Mouse (Mus musculus) heart, embryonic 13.5 days (tissue): ENCODE measurements around the gene Cfd. TPM values are rescaled to one million over a fixed set of nuclear protein-coding genes. Genes with fewer than 3 reads are reported as not detected.
"Not testable (repeated sequence)": the region's sequence is repeated elsewhere in the genome, so short reads cannot be mapped to it uniquely, and the experiment has no call there.

Experiments
- ATAC-seq: fragments of 200-750 bp; cut with Nextera tagmentation; 2 replicates; pipeline ENCODE4 v1.8.0; 2017; ENCODE audit warnings: moderate TSS enrichment; ENCODE audit not compliant: insufficient number of reproducible peaks, low FRiP score, low TSS enrichment; ENCODE audit errors: extremely low read depth
- H3K27ac ChIP-seq: fragments of 300-500 bp; sonication (generic); replicated peaks from 2 replicates; pipeline ENCODE4 v1.5.1; 2015; ENCODE audit warnings: moderate library complexity, mild to moderate bottlenecking, inconsistent platforms
- H3K27me3 ChIP-seq: fragments of 300-500 bp; sonication (generic); replicated peaks from 2 replicates; pipeline ENCODE4 v1.6.1; 2015; ENCODE audit warnings: mild to moderate bottlenecking, inconsistent platforms
- H3K36me3 ChIP-seq: fragments of 300-500 bp; sonication (generic); 2 replicates; pipeline ENCODE4 v1.6.1; 2015; ENCODE audit warnings: mild to moderate bottlenecking, inconsistent platforms
- H3K4me1 ChIP-seq: fragments of 300-500 bp; sonication (generic); 2 replicates; pipeline ENCODE4 v1.6.1; 2015; ENCODE audit warnings: inconsistent platforms
- H3K4me2 ChIP-seq: fragments of 300-500 bp; sonication (generic); 2 replicates; pipeline ENCODE4 v1.6.1; 2015; ENCODE audit warnings: inconsistent platforms, mild to moderate bottlenecking, moderate library complexity
- H3K4me3 ChIP-seq: fragments of 300-500 bp; sonication (generic); 2 replicates; pipeline ENCODE4 v1.5.1; 2015; ENCODE audit warnings: moderate library complexity, mild to moderate bottlenecking, inconsistent platforms
- H3K9ac ChIP-seq: fragments of 300-500 bp; sonication (generic); 2 replicates; pipeline ENCODE4 v1.6.1; 2015; ENCODE audit warnings: inconsistent platforms, mild to moderate bottlenecking, moderate library complexity
- H3K9me3 ChIP-seq: fragments of 300-500 bp; sonication (generic); 2 replicates; pipeline ENCODE4 v1.6.1; 2016; ENCODE audit warnings: inconsistent platforms
- WGBS: fragments of 180-500 bp; shearing (Covaris S2); methylation state at CpG from one replicate; pipeline ENCODE4 v1.1.7; 2015; ENCODE audit warnings: mixed read lengths; 5-methylcytosine and 5-hydroxymethylcytosine counted together
- polyA plus RNA-seq: library from polyadenylated mRNA; unstranded; fragments of >200 nt; fragmentation: Nextera tagmentation; extraction: Ambion mirVana; gene quantifications from 2 replicates; pipeline ENCODE4 v1.2.1, GENCODE M21; 2015

Gene Cfd
- polyA plus RNA-seq, 1 experiment from 2014 or later: not detected

DNA sequence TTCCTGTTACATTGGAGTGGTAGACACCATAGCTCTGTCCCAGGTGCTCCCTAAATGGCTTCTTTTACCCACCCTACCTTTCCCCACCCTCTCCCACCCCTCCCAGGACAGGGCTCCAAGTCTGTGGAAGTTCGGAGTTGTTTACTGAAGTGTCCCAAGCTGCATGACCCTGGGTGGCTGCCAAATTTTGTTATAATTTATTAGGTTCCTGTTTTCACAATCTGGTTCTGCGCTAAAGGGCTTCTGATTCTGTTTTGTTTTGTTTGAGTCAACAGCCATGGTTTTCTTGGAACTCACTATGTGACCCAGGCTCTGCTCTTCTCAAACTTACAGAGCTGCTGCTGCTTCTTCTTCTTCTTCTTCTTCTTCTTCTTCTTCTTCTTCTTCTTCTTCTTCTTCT is 1.3 kb upstream of the Cfd start:
- Histone ChIP-seq H3K27me3 (peaks cover 19% of the 10 kb centered on the region), H3K9me3 (no peaks in the 10 kb centered on the region), H3K36me3 (peaks cover 4% of the 10 kb centered on the region; the same call in 1 of the 2 replicates), H3K27ac (no peak overlapping the region), H3K9ac (no peak overlapping the region), H3K4me1 (peaks cover 10% of the 10 kb centered on the region), H3K4me3 (no peak overlapping the region), H3K4me2 (no peak overlapping the region)
- no peak for ATAC-seq
- WGBS: 78% methylated on average over 2 of the region's 2 CpGs

GRCm38 (mm10) chr10:79892451-79893118 is 1.9 kb downstream of the Cfd start:
- peaks cover 34% of the 10 kb centered on the region for H3K36me3 ChIP-seq
- WGBS: 41% methylated on average over 22 of the region's 22 CpGs
- not testable (repeated sequence) for ATAC-seq, H3K9me3 ChIP-seq, H3K4me2 ChIP-seq, H3K27ac ChIP-seq, H3K4me3 ChIP-seq, H3K4me1 ChIP-seq
- 0 out of 2 replicates have a peak overlapping the region, but pooled peaks have one; percentile 5 for H3K9ac ChIP-seq
- H3K27me3 ChIP-seq: peaks cover 12% of the 10 kb centered on the region

- H3K9ac ChIP-seq: no peak overlapping the region
- peaks cover 3% of the 10 kb centered on the region; the same call in 1 of the 2 replicates for H3K27me3 ChIP-seq
- peaks cover 69% of the 10 kb centered on the region for H3K36me3 ChIP-seq
- WGBS: 88% methylated on average over 16 of the region's 16 CpGs
- H3K4me3 ChIP-seq: no peak overlapping the region
- H3K9me3 ChIP-seq: no peaks in the 10 kb centered on the region
- no peak overlapping the region for H3K4me2 ChIP-seq
- no peak for ATAC-seq
- peaks cover 7% of the 10 kb centered on the region; the same call in 1 of the 2 replicates for H3K4me1 ChIP-seq
- H3K27ac ChIP-seq: no peak overlapping the region
Measured at GRCm38 (mm10) chr10:79896306-79896705, 5.7 kb downstream of the Cfd start.

DNA sequence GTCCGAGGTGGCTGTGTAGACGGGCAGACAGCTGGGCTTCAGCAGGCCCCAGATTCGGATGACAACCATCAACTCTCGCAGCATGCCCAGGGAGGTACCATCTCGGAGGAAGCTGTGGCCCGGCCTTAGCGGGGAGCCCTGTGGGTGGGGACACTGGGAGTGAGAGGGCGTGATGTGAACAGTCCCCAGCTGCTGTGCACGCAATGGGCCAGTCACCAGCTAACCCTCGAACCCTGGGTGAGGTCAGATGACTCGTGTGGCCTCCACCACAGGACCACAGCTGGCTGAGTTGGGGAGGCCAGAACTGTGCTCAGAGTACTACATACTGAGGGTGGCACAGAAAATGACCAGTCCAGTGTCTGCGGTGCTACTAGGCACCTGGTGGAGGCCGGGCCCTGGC is 6.2 kb downstream of the Cfd start:
- no peak overlapping the region for H3K4me2 ChIP-seq
- WGBS: 83% methylated on average over 13 of the region's 13 CpGs
- no peak for ATAC-seq
- peaks cover 74% of the 10 kb centered on the region for H3K36me3 ChIP-seq
- no peak overlapping the region for H3K9ac ChIP-seq
- H3K9me3 ChIP-seq: no peaks in the 10 kb centered on the region
- H3K27ac ChIP-seq: no peak overlapping the region
- no peaks in the 10 kb centered on the region; the same call in 1 of the 2 replicates for H3K27me3 ChIP-seq
- H3K4me3 ChIP-seq: no peak overlapping the region
- peaks cover 7% of the 10 kb centered on the region; the same call in 1 of the 2 replicates for H3K4me1 ChIP-seq

DNA sequence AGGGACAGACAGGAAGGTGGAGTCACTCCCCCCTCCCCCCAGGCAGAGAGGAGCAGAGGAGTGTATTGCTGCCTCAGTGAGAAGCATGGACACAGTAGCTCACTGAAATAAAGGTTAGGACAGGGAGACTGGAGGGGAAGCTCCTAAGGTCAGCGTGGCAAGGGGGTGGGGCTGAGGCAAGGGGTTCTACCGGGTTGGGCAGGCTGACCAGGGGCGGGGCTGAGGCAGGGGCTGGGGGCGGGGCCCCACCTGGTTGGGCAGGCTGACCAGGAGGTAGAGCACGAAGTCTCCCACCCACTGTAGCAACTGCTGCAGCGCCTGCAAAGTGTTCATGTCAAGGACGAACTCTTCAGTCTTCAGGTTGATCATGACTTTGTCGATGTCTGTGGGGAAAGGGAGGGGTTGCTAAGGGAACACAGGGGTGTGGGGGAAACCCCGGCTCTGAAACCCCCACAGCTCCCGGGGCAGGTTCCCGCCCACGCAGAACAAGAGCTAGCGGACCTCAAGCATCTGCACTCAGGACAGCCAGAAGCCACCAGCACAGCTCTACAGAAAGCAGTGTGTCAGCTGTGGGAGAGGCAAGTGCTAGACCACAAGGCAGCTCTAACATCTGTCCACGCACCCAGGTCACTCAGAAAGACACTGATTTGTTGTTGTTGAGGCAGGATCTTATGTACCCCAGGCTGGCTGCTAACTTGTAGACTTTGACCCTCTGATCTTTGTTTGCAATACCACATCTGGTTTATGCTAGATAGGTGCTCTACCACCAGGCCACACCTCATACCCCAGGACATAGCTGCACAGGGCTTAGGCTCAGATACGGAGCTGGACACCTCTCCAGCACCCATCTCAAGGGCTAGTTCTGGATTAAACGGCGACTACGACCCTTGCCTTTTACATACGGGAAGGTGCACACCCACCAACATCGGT is 6.9 kb downstream of the Cfd start:
- no peak for ATAC-seq
- no peak overlapping the region for H3K4me3 ChIP-seq
- H3K36me3 ChIP-seq: peaks cover 81% of the 10 kb centered on the region
- no peaks in the 10 kb centered on the region for H3K27me3 ChIP-seq
- no peak overlapping the region for H3K4me2 ChIP-seq
- H3K4me1 ChIP-seq: peaks cover 7% of the 10 kb centered on the region; the same call in 1 of the 2 replicates
- WGBS: 48% methylated on average over 20 of the region's 20 CpGs
- H3K9ac ChIP-seq: no peak overlapping the region
- H3K9me3 ChIP-seq: no peaks in the 10 kb centered on the region
- H3K27ac ChIP-seq: no peak overlapping the region

GRCm38 (mm10) chr10:79900951-79901410 is 10.3 kb downstream of the Cfd start:
- Histone ChIP-seq H3K9ac (no peak overlapping the region), H3K9me3 (no peaks in the 10 kb centered on the region), H3K27ac (no peak overlapping the region), H3K4me1 (no peaks in the 10 kb centered on the region), H3K36me3 (peaks cover 97% of the 10 kb centered on the region), H3K4me2 (no peak overlapping the region), H3K4me3 (no peak overlapping the region), H3K27me3 (no peaks in the 10 kb centered on the region)
- no peak for ATAC-seq
- 83% methylated on average over 2 of the region's 2 CpGs for WGBS

GRCm38 (mm10) chr10:79906712-79907111 is 16.1 kb downstream of the Cfd start:
- Histone ChIP-seq H3K4me2 (no peak overlapping the region), H3K4me3 (no peak overlapping the region), H3K27me3 (no peaks in the 10 kb centered on the region), H3K36me3 (peaks cover 70% of the 10 kb centered on the region), H3K9me3 (no peaks in the 10 kb centered on the region), H3K4me1 (peaks cover 15% of the 10 kb centered on the region), H3K27ac (no peak overlapping the region), H3K9ac (no peak overlapping the region)
- ATAC-seq: no peak
- 94% methylated on average over 9 of the region's 9 CpGs for WGBS

DNA sequence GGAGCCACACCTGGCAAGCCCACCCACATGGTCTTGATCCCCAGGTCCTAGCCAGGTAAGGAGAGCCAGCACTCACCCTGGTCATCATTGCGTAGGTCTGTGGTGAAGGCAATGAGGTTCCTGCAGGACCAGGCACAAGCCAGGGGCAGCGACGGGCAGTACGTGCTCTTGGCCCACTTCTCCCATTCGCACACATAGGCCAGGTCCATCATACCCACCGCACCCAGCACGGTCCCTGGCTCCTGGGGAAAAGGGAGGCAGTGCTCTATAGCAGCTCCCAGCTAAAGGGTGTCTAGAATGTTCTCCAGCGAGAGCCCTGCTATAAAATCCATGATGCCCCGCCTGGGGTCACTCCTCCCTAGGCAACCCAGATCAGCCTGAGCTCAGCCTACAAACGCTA is 16.8 kb downstream of the Cfd start:
- peaks cover 15% of the 10 kb centered on the region for H3K4me1 ChIP-seq
- H3K9ac ChIP-seq: peak overlapping the region; percentile 5; the same call in 1 of the 2 replicates
- H3K4me3 ChIP-seq: peak overlapping the region; percentile 71; the same call in 1 of the 2 replicates
- H3K4me2 ChIP-seq: peak overlapping the region; percentile 68; the same call in 1 of the 2 replicates
- no peaks in the 10 kb centered on the region for H3K27me3 ChIP-seq
- H3K9me3 ChIP-seq: no peaks in the 10 kb centered on the region
- no peak for ATAC-seq
- H3K27ac ChIP-seq: no peak overlapping the region
- 91% methylated on average over 10 of the region's 10 CpGs for WGBS
- peaks cover 70% of the 10 kb centered on the region for H3K36me3 ChIP-seq

GRCm38 (mm10) chr10:79908167-79909091 is 17.8 kb downstream of the Cfd start, which contains the start of gene Med16:
Gene Med16 (minus strand): TSS chr10:79908923.
- peaks cover 15% of the 10 kb centered on the region for H3K4me1 ChIP-seq
- H3K9me3 ChIP-seq: no peaks in the 10 kb centered on the region
- peaks cover 70% of the 10 kb centered on the region for H3K36me3 ChIP-seq
- peak; percentile 96 for ATAC-seq
- no peaks in the 10 kb centered on the region for H3K27me3 ChIP-seq
- H3K4me3 ChIP-seq: peak within 1 kb of the TSS; percentile 71
- H3K9ac ChIP-seq: peak within 1 kb of the TSS; percentile 94
- peak within 1 kb of the TSS; percentile 68 for H3K4me2 ChIP-seq
- H3K27ac ChIP-seq: peak within 1 kb of the TSS; percentile 92
- WGBS: 1% methylated on average over 52 of the region's 52 CpGs

DNA sequence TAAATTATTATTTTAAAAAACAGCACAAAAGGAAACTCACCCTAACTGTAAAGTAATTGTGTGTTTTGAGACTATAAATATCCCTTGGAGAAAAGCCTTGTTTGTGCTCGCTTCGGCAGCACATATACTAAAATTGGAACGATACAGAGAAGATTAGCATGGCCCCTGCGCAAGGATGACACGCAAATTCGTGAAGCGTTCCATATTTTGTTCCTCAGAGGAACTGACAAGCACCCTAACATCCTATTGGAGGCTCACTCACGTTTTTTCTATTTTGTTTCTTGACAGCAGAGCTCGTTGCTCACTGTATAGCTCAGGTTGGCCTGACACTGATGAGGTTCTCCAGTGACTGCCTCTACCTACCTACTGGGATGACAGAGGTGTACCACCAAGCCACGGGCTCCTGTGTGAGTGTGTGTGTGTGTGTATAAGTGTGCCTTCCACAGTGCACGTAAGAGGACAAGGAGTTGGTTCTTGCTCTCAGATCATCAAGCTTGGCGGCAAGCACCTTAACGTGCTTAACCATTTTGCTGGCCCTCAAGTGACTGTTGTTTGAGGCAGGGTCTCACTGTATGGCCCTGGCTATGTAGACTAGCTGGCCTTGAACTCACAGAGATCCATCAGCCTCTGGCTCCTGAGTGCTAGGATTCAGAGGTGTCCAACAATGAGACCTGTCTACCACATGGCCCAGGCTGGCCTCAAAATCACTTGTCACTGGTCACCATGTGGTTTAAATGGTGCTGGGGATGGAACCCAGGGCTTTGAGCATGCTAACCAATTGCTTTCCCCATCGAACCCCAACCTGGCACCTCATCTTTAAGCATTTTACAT is 18.7 kb downstream of the Cfd start:
- Histone ChIP-seq H3K27me3 (no peaks in the 10 kb centered on the region), H3K27ac (peak overlapping the region; percentile 51), H3K36me3 (peaks cover 62% of the 10 kb centered on the region), H3K4me3 (peak overlapping the region; percentile 71), H3K4me1 (peaks cover 22% of the 10 kb centered on the region), H3K9me3 (no peaks in the 10 kb centered on the region), H3K4me2 (peak overlapping the region; percentile 68), H3K9ac (peak overlapping the region; percentile 57)
- WGBS: 24% methylated on average over 14 of the region's 14 CpGs
- ATAC-seq: no peak
